Mouse (Mus musculus): ENCODE data around the gene Cxcl17.

Cxcl17 gene

DNA sequence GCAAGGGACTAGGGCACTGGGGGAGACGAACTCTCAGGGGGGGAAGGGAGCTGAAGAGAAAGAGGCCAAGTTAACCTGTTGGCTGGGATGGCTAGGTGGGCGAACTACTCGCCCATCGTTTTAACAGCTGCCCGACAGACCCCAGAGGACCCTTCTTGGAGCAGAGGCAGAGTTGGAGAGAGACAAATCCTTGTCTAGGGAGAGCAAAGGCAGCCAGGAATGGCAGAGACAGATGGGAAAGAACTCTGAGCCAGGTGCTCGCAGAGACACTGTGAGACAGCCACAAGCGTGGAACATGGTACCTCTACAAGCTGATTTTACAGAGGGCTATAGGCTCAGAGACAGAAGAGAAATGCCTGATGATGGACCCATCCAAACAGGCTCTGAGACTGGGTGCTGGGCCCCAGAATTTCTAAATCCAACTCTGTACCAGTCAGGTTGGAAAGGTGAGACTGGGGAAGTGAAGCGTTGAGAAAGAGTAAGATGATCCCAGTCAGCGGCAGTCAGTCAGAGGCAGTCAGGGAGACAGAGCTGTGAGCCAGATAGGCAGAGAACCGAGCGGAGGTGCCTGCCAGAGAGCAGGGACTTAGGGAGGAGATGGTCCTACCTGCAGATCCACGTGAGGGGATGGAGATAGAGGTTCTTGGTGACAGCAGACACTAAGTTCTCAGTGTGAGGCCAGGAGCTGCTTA is 43.5 kb downstream of the Cxcl17 start, which contains the start of gene Cnfn:
TSS of gene Cnfn (minus strand) at position 667 of the 692 bp plus-strand sequence.
- in situ Hi-C loops (cut with MseI, MboI): no loop called here

DNA sequence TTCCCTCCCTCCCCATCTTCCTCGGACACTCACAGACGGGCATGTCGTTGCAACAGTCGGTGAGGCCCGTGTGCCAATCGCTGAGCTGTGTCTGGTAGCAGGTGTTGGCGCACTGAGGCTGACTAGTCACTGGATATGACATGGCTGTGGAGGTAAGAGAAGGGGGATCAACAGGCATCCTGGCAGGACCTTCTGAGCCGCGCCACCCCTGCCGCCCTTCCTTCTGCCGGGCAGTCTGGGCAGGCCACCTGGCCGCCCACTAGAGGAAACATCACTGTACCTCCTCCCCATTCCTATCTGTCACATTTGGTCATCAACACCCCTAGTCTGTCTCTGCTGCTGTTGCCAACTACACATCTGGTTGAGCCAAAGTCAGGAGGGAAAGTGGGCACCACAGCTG is 44.4 kb downstream of the Cxcl17 start:
- in situ Hi-C loops (cut with MseI, MboI): no loop called here

DNA sequence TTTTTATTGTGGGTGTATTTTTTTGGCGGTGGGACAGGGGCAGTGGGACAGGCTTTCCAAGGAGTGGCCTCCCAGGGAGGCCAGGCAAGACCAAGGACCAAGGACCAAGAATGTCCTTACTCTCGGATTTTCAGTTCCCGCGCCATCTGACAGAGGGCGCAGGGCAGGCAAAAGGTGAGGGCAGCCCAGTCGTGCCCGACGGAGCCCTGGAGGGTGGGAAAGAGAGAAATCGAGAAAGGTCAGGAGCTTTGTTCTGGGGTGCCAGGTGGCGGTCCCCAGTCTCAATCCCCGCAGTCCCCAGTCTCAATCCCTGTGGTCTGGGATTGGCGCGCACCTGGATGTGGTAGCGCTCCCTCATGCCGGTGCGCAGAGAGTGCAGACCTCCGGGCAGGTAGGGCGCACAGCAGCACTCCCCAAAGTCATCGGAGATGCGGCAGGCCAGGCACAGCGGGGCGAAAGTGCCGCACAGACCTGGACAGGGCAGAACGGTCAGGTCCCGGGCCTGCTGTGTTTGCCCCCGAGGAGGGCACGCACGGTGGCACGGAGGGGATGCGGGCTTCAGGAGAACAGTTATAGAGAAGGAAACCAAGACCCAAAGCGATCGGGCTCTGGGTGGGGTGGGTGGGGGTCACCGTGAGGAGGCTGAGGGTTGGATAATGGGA is 44.9 kb downstream of the Cxcl17 start:
- in situ Hi-C loops (cut with MseI, MboI): no loop called here

DNA sequence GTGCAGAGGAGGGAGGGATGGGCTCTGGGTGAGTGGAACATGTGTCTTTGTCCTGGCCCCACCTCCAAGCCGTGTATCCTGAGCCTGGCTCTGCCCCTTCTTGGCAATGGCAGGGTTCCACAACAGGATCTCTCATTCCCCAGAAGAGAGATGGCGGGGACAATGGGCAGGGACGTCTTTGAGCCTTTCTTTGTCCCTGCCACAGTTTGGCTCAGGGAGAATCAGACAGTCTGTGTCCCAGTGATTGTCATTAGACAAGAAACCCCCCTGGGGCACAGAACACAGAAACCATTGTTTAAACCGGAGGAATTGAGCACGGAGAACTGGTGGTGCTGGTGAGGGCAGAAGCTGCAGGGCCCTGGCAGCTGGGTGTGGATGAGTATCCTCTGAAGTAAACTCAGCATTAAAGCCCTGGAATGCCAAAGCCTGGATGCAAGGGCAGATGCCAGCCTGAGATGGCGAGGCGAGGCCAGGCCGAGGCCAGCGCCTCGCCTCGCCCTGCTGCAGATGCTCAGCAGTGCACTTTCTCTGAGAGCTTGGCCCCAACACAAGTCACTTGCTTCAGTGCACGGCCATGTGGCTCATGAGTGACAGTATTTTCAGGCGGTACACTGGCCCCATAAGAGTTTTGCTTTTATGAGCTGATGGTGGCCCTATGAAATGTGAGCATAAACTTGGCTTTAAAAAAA is 46.6 kb downstream of the Cxcl17 start:
- in situ Hi-C loops (cut with MseI, MboI): no loop called here

DNA sequence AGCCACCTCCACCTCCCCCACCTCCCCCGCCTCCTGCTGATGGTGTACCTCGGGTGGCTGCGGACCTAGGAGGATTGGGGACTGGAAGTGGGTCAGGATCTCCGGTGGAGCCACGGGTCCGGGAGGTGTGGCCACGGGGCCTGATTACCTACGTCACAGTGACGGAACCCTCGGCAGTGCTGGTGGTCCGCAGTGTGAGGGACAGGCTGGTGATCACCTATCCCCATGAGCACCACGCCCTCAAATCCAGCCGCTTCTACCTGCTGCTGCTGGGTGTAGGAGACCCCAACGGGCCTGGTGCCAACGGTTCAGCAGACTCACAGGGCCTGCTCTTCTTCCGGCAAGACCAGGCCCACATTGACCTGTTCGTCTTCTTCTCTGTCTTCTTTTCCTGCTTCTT is 49.1 kb downstream of the Cxcl17 start:
- in situ Hi-C loops (cut with MseI, MboI): no loop called here

DNA sequence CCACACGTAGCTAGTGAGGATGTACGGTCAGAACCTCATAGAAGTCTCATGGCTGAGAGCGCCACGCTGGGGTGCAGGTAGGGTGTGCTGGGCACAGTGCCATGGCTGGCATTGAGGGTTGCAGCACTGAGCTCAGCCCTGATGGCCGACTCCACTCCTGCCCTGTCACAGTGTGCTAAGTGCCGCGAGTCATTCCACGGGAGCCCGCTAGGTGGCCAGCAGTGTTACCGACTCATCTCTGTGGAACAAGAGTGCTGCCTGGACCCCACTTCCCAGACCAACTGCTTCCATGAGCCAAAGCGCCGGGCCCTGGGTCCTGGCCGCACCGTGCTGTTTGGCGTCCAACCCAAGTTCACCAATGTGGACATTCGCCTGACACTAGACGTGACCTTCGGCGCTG is 49.5 kb downstream of the Cxcl17 start:
- in situ Hi-C loops (cut with MseI, MboI): no loop called here

DNA sequence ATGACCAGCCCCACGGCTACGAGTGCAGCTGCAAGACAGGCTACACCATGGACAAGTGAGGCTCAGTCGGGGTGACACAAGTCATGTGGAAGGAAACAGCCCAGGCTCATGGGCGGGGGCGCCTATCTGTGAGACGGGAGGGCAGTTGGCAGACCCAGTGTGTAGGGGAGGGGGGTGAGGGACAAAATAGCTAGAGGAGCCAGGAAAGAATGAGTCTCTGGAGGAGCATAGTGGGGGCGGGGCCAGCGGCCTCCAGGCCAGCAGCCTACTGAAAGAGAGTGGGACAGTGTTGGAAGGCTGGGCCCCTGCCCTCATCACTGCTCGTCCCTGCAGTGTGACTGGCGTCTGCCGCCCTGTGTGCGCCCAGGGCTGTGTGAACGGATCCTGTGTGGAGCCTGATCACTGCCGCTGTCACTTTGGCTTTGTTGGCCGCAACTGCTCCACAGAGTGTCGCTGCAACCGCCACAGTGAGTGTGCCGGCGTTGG is 53.9 kb downstream of the Cxcl17 start:
- in situ Hi-C loops (cut with MseI, MboI): no loop called here
